Comparison of ENCODE assay signal across 8 mouse cellular contexts in the genomic region with DNA sequence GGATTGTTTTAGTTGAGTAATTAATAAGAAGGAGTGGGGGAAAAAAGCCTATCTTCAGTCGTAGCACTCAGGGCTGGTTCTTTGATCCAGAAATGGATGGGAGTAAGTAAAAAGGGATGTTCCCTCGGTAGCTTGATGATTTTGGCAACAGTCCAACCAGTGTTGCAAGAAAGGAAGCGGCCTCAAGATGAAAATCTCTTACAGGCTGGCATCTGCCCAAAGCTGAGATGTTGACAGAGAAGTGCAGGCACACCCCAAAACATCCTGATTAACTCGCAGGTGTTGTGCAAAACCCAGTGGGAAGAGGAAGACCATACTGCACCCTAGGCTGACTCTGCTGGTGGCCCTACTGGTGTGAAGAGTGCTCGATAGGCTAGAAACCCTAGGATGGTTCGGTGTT.
DNase-seq lines count a peak whose midpoint lies in the region; ATAC-seq lines count a peak whose summit lies in the region.

No protein-coding gene starts in this region.

- H3K4me2 ChIP-seq in embryonic facial prominence, embryonic 13.5 days: no peak overlapping the region

- no peak for ATAC-seq in embryonic facial prominence, embryonic 13.5 days (ENCODE audit: insufficient number of reproducible peaks, insufficient read depth, low FRiP score, low TSS enrichment, low read depth)

- no peaks in the 10 kb centered on the region for H3K36me3 ChIP-seq in embryonic facial prominence, embryonic 13.5 days
- H3K36me3 ChIP-seq in embryonic facial prominence, embryonic 10.5 days (replicated peaks): no peaks in the 10 kb centered on the region

- no peak overlapping the region for H3K4me3 ChIP-seq in embryonic facial prominence, embryonic 13.5 days
- H3K4me3 ChIP-seq in embryonic facial prominence, embryonic 10.5 days: no peak overlapping the region

- no peak overlapping the region for H3K9ac ChIP-seq in embryonic facial prominence, embryonic 13.5 days

- H3K9me3 ChIP-seq in embryonic facial prominence, embryonic 13.5 days: peaks cover 6% of the 10 kb centered on the region; the same call in 1 of the 2 replicates
- peaks cover 8% of the 10 kb centered on the region; the same call in 1 of the 2 replicates for H3K9me3 ChIP-seq in embryonic facial prominence, embryonic 10.5 days

- DNase-seq in embryonic facial prominence, embryonic 10.5 days (ENCODE audit: low spot score): no peak
- peak; percentile 20 for DNase-seq in 3134 (ENCODE audit: extremely low read depth, insufficient read length, low spot score)
- peak; percentile 77 to 83 for DNase-seq in adrenal gland, postnatal 36 days
- DNase-seq in heart, postnatal 10 days: peak; percentile 79 to 80
- peak; percentile 81 for DNase-seq in layer of hippocampus, adult 9-11 months
- peak; percentile 75 to 84 for DNase-seq in monocyte, adult 2 months (ENCODE audit: low read depth in 1 of 2, low spot score in 2 of 2)
- DNase-seq in thymus, postnatal 4 days: peak; percentile 19

- H3K27ac ChIP-seq in embryonic facial prominence, embryonic 13.5 days: peak overlapping the region; percentile 39; the same call in 1 of the 2 replicates
- no peak overlapping the region for H3K27ac ChIP-seq in embryonic facial prominence, embryonic 10.5 days (replicated peaks)

- intact Hi-C loops in heart, postnatal 10 days (cut with DNase I): no loop called here

- H3K27me3 ChIP-seq in embryonic facial prominence, embryonic 13.5 days: no peaks in the 10 kb centered on the region
- H3K27me3 ChIP-seq in embryonic facial prominence, embryonic 10.5 days (replicated peaks; ENCODE audit: low read depth, poor library complexity, severe bottlenecking): no peaks in the 10 kb centered on the region

- 38% methylated on average over 6 of the region's 6 CpGs for WGBS in embryonic facial prominence, embryonic 13.5 days
- 77% methylated on average over 6 of the region's 6 CpGs for WGBS in embryonic facial prominence, embryonic 10.5 days

- peaks cover 4% of the 10 kb centered on the region; the same call in 1 of the 2 replicates for H3K4me1 ChIP-seq in embryonic facial prominence, embryonic 13.5 days
- H3K4me1 ChIP-seq in embryonic facial prominence, embryonic 10.5 days: peaks cover 3% of the 10 kb centered on the region; the same call in 1 of the 2 replicates
